ENCODE assay signal across 24 mouse cellular contexts in the genomic region with DNA sequence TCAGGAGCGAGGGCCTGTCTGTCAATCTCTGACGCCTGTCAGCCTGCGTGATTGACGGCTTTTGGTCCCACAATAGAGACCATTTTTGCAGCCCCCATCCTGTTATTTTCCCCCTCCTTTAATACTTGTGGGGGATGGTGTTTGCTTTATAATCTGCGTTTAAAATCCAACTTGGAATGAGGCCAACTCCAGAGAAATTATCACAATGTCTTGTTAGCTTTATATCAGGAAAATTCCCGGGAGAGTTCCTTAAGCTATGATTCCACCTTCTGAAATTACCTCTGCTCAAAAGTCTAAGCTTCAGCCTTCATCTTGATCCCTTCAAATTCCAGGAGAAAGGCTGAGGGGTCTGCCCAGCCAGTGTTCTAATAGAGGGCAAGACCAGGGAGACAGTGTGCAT.
"Had no signal": no experiment of that assay in that cellular context is flagged by ENCODE, and none has a peak within 500 bp of the region (broad histone marks: within the 10 kb centered on the region; RNA-seq: fewer than 3 reads in every experiment).

No protein-coding gene starts in this region.

- H3K36me3 ChIP-seq: limb, embryonic 10.5 days; limb, embryonic 13.5 days; liver, embryonic 12.5 days; liver, embryonic 15.5 days; lung, embryonic 15.5 days; midbrain, embryonic 15.5 days; neural tube, embryonic 12.5 days; neural tube, embryonic 15.5 days had no signal

- ATAC-seq: liver, embryonic 12.5 days; midbrain, embryonic 15.5 days had no signal

- DNase-seq: kidney, postnatal 14 days; kidney, postnatal 4 days; layer of hippocampus, adult 9-11 months; liver; lung, adult 18-20 months; lung, postnatal 10 days; lung, postnatal 36 days; right cerebral cortex, adult 18-20 months; right cerebral cortex, postnatal 14 days; right cerebral cortex, postnatal 4 days; thymus, adult 2 months; thymus, postnatal 14 days; thymus, postnatal 4 days had no signal

- H3K9ac ChIP-seq: limb, embryonic 13.5 days; liver, embryonic 12.5 days; liver, embryonic 15.5 days; lung, embryonic 15.5 days; midbrain, embryonic 15.5 days; neural tube, embryonic 12.5 days; neural tube, embryonic 15.5 days had no signal

- H3K27me3 ChIP-seq: liver, embryonic 15.5 days had no signal

- H3K4me2 ChIP-seq: limb, embryonic 13.5 days; liver, embryonic 12.5 days; liver, embryonic 15.5 days; lung, embryonic 15.5 days; midbrain, embryonic 11.5 days; midbrain, embryonic 15.5 days; neural tube, embryonic 12.5 days; neural tube, embryonic 15.5 days had no signal

- H3K4me1 ChIP-seq: limb, embryonic 13.5 days; liver, embryonic 12.5 days; liver, embryonic 15.5 days; lung, embryonic 15.5 days; megakaryocyte, embryonic 14.5 days; neural tube, embryonic 12.5 days; neural tube, embryonic 15.5 days had no signal

- H3K27ac ChIP-seq: limb, embryonic 10.5 days; limb, embryonic 13.5 days; liver, embryonic 12.5 days; liver, embryonic 15.5 days; lung, embryonic 15.5 days; midbrain, embryonic 15.5 days; neural tube, embryonic 12.5 days; neural tube, embryonic 15.5 days; stomach, postnatal 0 days had no signal

- H3K9me3 ChIP-seq: limb, embryonic 10.5 days; limb, embryonic 13.5 days; liver, embryonic 12.5 days; liver, embryonic 15.5 days; lung, embryonic 15.5 days; megakaryocyte, embryonic 14.5 days; midbrain, embryonic 15.5 days; neural tube, embryonic 12.5 days; neural tube, embryonic 15.5 days had no signal

- H3K4me3 ChIP-seq: limb, embryonic 10.5 days; limb, embryonic 13.5 days; liver, embryonic 12.5 days; liver, embryonic 15.5 days; lung, embryonic 15.5 days; megakaryocyte, embryonic 14.5 days; midbrain, embryonic 15.5 days; neural tube, embryonic 12.5 days; neural tube, embryonic 15.5 days had no signal
